Mouse (Mus musculus) heart, postnatal 36 days (tissue): ENCODE measurements around the gene Ift122. TPM values are rescaled to one million over a fixed set of nuclear protein-coding genes. Genes with fewer than 3 reads are reported as not detected.
"Not testable (repeated sequence)": the region's sequence is repeated elsewhere in the genome, so short reads cannot be mapped to it uniquely, and the experiment has no call there.

Source experiments
- DNase-seq, 2 experiments: peaks; one replicate each; pipeline ENCODE4 v3.0.0; 2021 to 2022
- intact Hi-C: fragments of 180-260 bp; cut with DNase I; formaldehyde crosslinking; loops from one replicate; pipeline ENCODE4 v1.15.1; 2025
- total RNA-seq, 2 experiments: library from RNA; stranded (reverse); gene quantifications; 2 replicates each; pipeline ENCODE4 v1.2.3; 2021

The Ift122 gene
- 1 to 10 TPM; 9.1 to 9.4 TPM for total RNA-seq

GRCm38 (mm10) chr6:115853091-115853813 lies at the start of gene Ift122, which contains the start of gene Mbd4:
Gene Ift122, plus strand, starts transcription at chr6:115853470.
Gene Mbd4, minus strand, starts transcription at chr6:115853371.
- peak; percentile 94 to 96 for DNase-seq
- intact Hi-C loops: no loop called here

- peak; percentile 59 to 67 for DNase-seq
- intact Hi-C loops: loop anchor here (5.0 to 10.0 kb wide), 2 partner anchors 76 to 199 kb away; partner anchors contain the start of gene Mkrn2
These were observed 49.5 kb upstream of the Ift122 start for GRCm38 (mm10) chr6:115803541-115804382.

- intact Hi-C loops: loop anchor here (5.0 to 10.0 kb wide), 3 partner anchors 77 to 257 kb away; partner anchors contain the start of gene Mkrn2
- DNase-seq: no peak
These were observed 48.7 kb upstream of the Ift122 start for GRCm38 (mm10) chr6:115804432-115805192.

- intact Hi-C loops: loop anchor here (5.0 to 10.0 kb wide), 2 partner anchors 203 to 260 kb away; partner anchors contain the start of gene Mkrn2
- DNase-seq: no peak
These were observed 45.6 kb upstream of the Ift122 start for GRCm38 (mm10) chr6:115807464-115808195.

- intact Hi-C loops: loop anchor here (5.0 to 10.0 kb wide), 2 partner anchors 203 to 261 kb away; partner anchors contain the start of gene Mkrn2
- no peak for DNase-seq
These were observed 45.1 kb upstream of the Ift122 start for GRCm38 (mm10) chr6:115808196-115808487.

GRCm38 (mm10) chr6:115808488-115809231 lies 44.6 kb upstream of the Ift122 start, which contains the start of gene Rpl32:
Gene Rpl32, minus strand, starts transcription at chr6:115808747.
- intact Hi-C loops: loop anchor here (5.0 to 10.0 kb wide), 2 partner anchors 204 to 261 kb away; partner anchors contain the start of gene Mkrn2

GRCm38 (mm10) chr6:115811606-115812005 lies 41.7 kb upstream of the Ift122 start:
- no peak for DNase-seq
- intact Hi-C loops: no loop called here

More at GRCm38 (mm10) chr6:115808488-115809231, 44.6 kb upstream of the Ift122 start, which contains the start of gene Rpl32:
- DNase-seq: peak; percentile 84 to 92

- intact Hi-C loops: no loop called here
- DNase-seq: peak; percentile 59 to 64
These were observed 39.2 kb upstream of the Ift122 start for GRCm38 (mm10) chr6:115814104-115814503.

GRCm38 (mm10) chr6:115815041-115815440 lies 38.2 kb upstream of the Ift122 start:
- no peak for DNase-seq
- intact Hi-C loops: no loop called here

- DNase-seq: no peak
- intact Hi-C loops: no loop called here
These were observed 35.1 kb upstream of the Ift122 start for GRCm38 (mm10) chr6:115818129-115818528.

- DNase-seq: no peak
- intact Hi-C loops: no loop called here
These were observed 31.9 kb upstream of the Ift122 start for GRCm38 (mm10) chr6:115821216-115821993.

GRCm38 (mm10) chr6:115823850-115824464 lies 29.3 kb upstream of the Ift122 start:
- peak; percentile 37 to 43 for DNase-seq
- intact Hi-C loops: not testable (repeated sequence)

- no peak for DNase-seq
- intact Hi-C loops: no loop called here
These were observed 22.3 kb upstream of the Ift122 start for GRCm38 (mm10) chr6:115830779-115831601.

GRCm38 (mm10) chr6:115832152-115832850 lies 21.0 kb upstream of the Ift122 start:
- no peak for DNase-seq
- intact Hi-C loops: no loop called here

- intact Hi-C loops: no loop called here
These were observed 19.4 kb upstream of the Ift122 start for GRCm38 (mm10) chr6:115833861-115834260.

GRCm38 (mm10) chr6:115838161-115838597 lies 15.1 kb upstream of the Ift122 start, which contains the start of gene Efcab12:
Gene Efcab12, minus strand, starts transcription at chr6:115838412.
- DNase-seq: peak; percentile 53
- intact Hi-C loops: no loop called here

More at GRCm38 (mm10) chr6:115833861-115834260, 19.4 kb upstream of the Ift122 start:
- no peak for DNase-seq
